Mouse (Mus musculus) frontal cortex, postnatal 25 days (tissue): ENCODE measurements around the gene Sppl3.

Experiments used
- DNase-seq, 2 experiments: peaks; one replicate each; pipeline ENCODE4 v3.0.0; 2022; ENCODE audit warnings: low spot score in 2 of 2

Gene Sppl3

DNA sequence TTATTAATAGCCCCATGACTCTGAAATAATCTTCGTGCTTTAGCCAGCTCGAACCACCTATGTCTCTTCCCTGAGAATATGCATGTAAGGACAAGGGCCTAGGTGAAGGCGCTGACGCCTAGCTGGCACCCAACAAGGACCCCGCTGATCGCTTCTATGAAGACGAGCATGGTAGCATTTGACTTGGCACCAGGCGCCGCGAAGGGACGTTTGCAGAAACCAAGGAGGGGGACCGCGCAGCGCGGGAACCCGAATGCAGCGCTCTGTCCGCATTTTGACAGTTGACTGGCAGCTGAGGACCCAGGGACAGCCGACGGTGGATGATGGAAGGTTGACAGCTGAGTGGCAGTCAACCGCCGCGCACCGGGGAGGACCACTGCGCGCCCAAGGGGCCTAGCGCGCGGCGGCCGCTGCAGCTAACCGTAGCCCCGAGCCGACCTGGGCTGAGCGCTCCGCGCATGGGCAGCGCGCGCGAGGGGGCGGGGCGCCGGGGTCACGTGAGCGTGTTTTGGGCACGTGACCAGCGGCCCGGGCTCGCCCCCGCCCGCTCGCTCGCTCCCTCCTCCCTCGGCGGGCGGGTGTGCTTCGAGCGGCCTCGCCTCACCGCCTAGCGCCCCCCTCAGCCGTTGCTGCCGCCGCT is at the start of gene Sppl3:
TSS of gene Sppl3 (plus strand) at position 561 of the 640 bp plus-strand sequence.
- peak; percentile 84 to 89 for DNase-seq

DNA sequence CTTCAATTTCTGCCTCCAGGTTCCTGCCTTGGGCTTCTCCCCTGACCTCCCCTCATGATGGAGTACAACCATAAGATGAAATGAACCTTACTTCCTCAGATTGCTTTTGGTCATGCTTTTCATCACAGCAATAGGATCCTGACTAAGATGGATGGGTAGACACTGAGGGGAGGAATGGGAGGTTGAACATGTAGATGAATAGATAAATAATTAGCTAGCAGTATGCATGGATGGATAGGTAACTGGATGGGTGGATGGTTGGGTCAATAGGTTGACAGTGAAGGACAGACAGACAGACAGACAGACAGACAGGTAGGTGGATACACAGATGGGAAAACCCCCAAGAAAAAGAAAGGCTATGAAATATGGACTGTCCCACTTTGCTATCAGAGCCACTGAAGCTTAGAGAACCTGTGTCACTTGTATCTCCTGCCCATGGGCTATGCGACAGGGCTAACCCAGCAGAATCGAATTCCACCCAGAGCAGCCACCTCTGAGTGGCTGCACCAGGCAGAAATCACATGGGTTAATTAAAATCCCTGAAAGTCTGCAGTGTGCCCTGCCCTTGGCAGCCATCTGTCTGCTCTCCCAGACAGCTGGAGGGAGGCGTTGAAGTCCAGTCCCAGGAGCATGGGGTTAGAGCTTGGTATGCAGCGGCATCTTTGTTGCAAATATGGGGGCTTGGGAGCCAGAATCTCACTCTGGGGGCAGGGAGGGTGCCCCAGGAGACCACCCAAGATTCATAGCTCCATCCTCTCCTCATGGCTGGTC is 49.2 kb upstream of the Sppl3 start:
- no peak for DNase-seq

DNA sequence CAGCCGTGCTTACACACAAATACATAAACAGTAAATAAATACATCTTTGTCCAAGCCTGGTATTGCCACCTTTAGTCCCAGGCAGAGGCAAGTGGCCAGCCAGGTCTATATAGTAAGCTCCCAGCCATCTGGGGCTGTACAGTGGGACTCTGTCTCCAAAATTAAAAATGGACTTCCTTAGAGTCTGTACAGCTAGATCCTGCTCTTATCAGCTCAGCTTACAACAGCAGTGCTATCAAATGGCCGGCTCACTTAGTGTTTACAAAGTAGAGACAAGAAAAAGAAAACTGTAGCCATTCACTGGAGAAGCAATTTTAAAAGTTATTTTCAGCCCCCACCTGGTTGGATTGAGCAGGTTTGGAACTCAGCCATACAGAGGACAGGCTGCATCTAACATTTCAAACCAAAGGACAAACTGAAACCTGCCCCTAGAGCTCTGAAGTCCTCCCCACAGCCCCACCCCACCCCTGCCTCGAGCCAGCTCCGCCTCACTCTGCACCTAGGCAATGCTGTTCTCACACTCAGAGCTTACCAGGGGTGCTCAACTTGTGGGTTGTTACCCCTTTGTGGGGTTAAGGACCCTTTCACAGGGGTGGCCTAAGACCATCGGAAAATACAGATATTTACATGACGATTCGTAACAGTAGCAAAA is 46.5 kb upstream of the Sppl3 start:
- no peak for DNase-seq

GRCm38 (mm10) chr5:114964967-114965898 is 45.7 kb upstream of the Sppl3 start:
- DNase-seq, result no peak

DNA sequence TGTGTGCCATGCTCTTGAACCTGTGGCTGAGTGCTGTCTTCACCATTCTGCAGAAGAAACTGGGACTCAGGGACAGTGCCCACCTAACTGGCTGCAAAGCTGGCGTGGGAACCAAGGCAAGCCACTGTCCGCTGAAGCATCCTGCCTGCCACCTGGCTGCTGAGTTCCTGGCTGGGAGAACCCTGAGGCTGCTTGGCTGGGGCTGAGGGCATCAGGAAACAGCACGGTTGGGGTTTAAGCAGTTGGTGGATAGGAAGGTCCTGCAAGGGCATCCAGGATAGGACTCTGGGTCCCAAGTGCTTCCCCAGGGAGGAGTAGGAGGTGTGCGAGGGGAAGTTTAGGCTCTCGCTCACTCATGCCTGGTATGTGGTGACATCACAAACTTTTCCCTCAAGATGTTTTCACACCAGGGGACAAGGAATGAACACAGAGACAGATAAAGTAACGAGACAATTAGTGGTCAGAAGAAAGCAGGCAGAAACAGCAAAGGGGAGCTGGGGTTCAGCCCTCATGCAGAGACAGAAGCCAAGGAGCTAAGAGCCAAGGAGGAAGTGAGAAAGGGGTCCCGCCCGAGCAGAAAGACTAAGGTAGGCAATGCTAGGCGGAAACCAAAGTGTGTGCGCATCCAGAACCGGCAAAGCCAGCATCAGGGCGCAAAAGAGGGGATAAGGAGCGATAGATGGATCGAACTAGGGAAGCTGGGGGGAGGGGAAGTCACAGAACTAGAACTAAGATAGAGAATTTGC is 43.2 kb upstream of the Sppl3 start:
- DNase-seq, result no peak

GRCm38 (mm10) chr5:114968651-114969050 is 42.3 kb upstream of the Sppl3 start:
- DNase-seq, result no peak

- DNase-seq, result no peak
These were observed 41.9 kb upstream of the Sppl3 start for GRCm38 (mm10) chr5:114969064-114969463.

GRCm38 (mm10) chr5:114969609-114970215 is 41.2 kb upstream of the Sppl3 start:
- DNase-seq, result no peak

- no peak for DNase-seq
These were observed 40.1 kb upstream of the Sppl3 start, which contains the start of gene Hnf1a for GRCm38 (mm10) chr5:114970824-114971227. Gene Hnf1a, minus strand, starts transcription at chr5:114971094.

DNA sequence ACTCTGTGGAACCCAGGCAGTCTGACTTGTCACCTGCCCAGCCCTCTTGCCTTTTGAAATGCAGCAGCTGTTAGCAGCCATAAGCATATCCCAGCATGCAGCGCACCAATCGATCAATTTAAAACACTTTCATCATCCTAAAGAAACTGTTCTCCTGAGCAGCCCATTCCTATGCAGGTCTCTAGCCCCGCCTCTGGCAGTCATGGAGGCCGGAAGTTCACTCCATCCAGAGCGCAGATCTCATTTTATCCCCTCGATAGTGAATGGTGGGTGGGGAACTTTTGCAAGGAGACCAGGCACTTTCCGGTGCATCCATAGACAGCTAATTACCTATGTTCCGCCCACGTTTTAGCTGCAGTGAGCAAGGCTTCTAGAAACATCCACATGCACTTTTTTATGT is 38.7 kb upstream of the Sppl3 start:
- no peak for DNase-seq

- DNase-seq, result no peak
These were observed 37.8 kb upstream of the Sppl3 start for GRCm38 (mm10) chr5:114973131-114973530.

GRCm38 (mm10) chr5:114976935-114977334 is 34.0 kb upstream of the Sppl3 start:
- no peak for DNase-seq

- no peak for DNase-seq
These were observed 32.5 kb upstream of the Sppl3 start for GRCm38 (mm10) chr5:114978473-114978872.

DNA sequence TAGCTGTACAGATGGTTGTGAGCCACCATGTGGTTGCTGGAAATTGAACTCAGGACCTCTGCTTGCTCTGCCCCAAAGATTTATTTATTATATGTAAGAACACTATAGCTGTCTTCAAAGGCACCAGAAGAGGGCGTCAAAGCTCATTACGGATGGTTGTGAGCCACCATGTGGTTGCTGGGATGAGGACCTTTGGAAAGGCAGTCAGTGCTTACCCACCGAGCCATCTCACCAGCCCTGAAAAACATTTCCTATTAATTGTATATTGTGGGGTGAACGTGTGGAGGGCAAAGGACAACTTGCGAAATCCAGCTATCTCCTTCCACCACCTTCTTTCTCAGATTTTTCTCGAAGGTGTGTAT is 32.1 kb upstream of the Sppl3 start:
- no peak for DNase-seq

DNA sequence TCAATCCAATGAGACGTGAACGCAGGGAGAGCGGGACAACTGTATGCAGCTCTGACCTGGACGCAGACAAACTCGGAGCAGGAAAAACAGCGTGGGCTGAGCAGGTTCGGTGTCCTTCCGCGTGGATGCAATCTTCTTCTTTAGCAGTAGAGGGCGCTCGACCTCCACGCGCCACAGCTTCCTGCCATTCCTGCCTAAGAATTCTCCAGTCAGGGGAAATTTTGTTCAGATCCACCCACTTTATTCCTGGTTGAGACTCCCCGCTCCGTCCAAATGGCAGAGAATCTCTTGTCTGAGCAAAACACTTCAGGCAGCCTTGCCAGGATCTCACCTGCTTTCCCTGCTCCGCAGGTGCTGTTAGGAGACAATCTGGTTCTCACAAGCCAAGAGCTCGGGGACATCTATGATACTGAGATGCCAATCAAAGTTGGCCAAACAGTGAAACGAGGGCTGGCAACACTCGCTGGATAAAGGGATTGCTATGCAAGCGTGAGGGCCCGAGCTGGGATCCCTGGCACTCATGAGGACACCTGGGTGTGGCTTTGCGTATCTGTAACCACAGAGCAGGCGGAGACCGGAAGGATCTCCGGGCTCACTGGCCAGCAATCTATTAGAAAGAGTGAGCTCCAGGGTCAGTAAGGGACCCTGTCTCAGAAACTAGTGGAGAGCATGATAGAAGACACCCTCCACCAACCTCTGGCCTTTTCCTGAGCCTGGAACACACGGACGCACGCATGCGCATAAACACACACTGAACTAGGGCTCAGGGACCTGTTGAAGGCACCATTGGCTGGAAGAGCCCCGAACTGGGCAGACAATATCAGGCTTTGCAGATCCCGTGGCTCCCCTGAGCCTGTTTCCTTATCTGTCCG is 31.5 kb upstream of the Sppl3 start:
- DNase-seq, result peak; percentile 41 to 77

GRCm38 (mm10) chr5:114980122-114980748 is 30.7 kb upstream of the Sppl3 start:
- no peak for DNase-seq

DNA sequence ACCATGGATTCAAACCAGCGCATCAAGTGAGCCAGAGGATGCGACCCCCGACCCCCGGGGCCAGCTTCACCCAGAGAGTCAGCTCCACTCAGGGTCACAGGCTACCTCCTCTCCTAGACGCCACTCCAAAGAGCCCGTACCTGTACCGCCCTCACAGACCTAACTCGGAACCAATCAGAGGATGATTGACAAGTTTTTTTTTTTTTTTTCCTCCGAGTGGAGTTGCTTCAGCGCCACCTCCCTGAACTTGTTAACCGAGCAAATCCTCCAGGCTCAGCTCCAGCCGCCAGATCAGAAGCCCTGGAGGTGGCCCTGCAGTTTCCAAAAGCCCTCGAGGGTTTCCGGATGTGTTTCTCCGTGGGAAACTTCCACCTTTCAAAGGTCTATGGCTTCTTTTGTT is 28.9 kb upstream of the Sppl3 start:
- no peak for DNase-seq

DNA sequence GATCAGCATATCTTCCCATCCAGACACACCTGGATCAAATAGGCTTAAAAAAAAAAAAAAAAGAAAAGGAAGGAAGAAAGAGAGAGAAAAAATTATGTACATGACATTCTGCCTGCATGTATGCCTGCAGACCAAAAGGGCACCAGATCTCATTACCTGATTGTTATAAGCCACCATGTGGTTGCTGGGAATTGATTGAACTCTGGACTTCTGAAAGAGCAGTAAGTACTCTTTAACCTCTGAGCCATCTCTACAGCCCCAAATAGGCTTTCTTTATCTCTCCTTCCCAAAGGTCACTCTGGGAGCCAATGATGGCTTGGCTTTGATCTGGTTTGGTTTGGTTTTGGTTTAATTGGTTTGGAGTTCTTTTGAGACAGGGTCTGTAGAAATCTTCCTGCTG is 25.9 kb upstream of the Sppl3 start:
- no peak for DNase-seq

- DNase-seq, result no peak
These were observed 14.5 kb upstream of the Sppl3 start for GRCm38 (mm10) chr5:114996447-114996846.
